Mouse (Mus musculus): ENCODE results near the gene St6gal1.

St6gal1 gene

GRCm38 (mm10) chr16:23223166-23223870, 1.2 kb upstream of the St6gal1 start:
- DNase-seq (ENCODE audit: low spot score in 2 of 2) = no peak

- DNase-seq (ENCODE audit: low spot score in 2 of 2) = no peak
Observed at GRCm38 (mm10) chr16:23223871-23224469, 570 bp upstream of the St6gal1 start.

- peak in 1 of 2 experiments; percentile 43 for DNase-seq (ENCODE audit: low spot score in 2 of 2)
Observed at GRCm38 (mm10) chr16:23225069-23225721, 655 bp downstream of the St6gal1 start.

- DNase-seq (ENCODE audit: low spot score in 2 of 2) = peak in 1 of 2 experiments; percentile 39
Observed at GRCm38 (mm10) chr16:23225821-23226600, 1.5 kb downstream of the St6gal1 start.

- no peak for DNase-seq (ENCODE audit: low spot score in 2 of 2)
Observed at GRCm38 (mm10) chr16:23226601-23227351, 2.2 kb downstream of the St6gal1 start.

- DNase-seq (ENCODE audit: low spot score in 2 of 2) = no peak
Observed at GRCm38 (mm10) chr16:23227851-23228250, 3.3 kb downstream of the St6gal1 start.

GRCm38 (mm10) chr16:23228486-23228885, 3.9 kb downstream of the St6gal1 start:
- no peak for DNase-seq (ENCODE audit: low spot score in 2 of 2)

GRCm38 (mm10) chr16:23229945-23230344, 5.4 kb downstream of the St6gal1 start:
- DNase-seq (ENCODE audit: low spot score in 2 of 2) = no peak

- DNase-seq (ENCODE audit: low spot score in 2 of 2) = no peak
Observed at GRCm38 (mm10) chr16:23231168-23231567, 6.6 kb downstream of the St6gal1 start.

- DNase-seq (ENCODE audit: low spot score in 2 of 2) = no peak
Observed at GRCm38 (mm10) chr16:23232691-23233090, 8.2 kb downstream of the St6gal1 start.

- no peak for DNase-seq (ENCODE audit: low spot score in 2 of 2)
Observed at GRCm38 (mm10) chr16:23233496-23233895, 9.0 kb downstream of the St6gal1 start.

GRCm38 (mm10) chr16:23234557-23234956, 10.0 kb downstream of the St6gal1 start:
- DNase-seq (ENCODE audit: low spot score in 2 of 2) = no peak

- DNase-seq (ENCODE audit: low spot score in 2 of 2) = no peak
Observed at GRCm38 (mm10) chr16:23235173-23235694, 10.7 kb downstream of the St6gal1 start.

- DNase-seq (ENCODE audit: low spot score in 2 of 2) = no peak
Observed at GRCm38 (mm10) chr16:23239583-23239982, 15.0 kb downstream of the St6gal1 start.

- peak in 1 of 2 experiments; percentile 72 for DNase-seq (ENCODE audit: low spot score in 2 of 2)
Observed at GRCm38 (mm10) chr16:23240049-23240949, 15.8 kb downstream of the St6gal1 start.

GRCm38 (mm10) chr16:23240950-23241259, 16.4 kb downstream of the St6gal1 start:
- no peak for DNase-seq (ENCODE audit: low spot score in 2 of 2)

GRCm38 (mm10) chr16:23243726-23244425, 19.3 kb downstream of the St6gal1 start:
- DNase-seq (ENCODE audit: low spot score in 2 of 2) = no peak

GRCm38 (mm10) chr16:23244486-23244885, 19.9 kb downstream of the St6gal1 start:
- DNase-seq (ENCODE audit: low spot score in 2 of 2) = no peak

- DNase-seq (ENCODE audit: low spot score in 2 of 2) = no peak
Observed at GRCm38 (mm10) chr16:23249285-23249684, 24.7 kb downstream of the St6gal1 start.

- DNase-seq (ENCODE audit: low spot score in 2 of 2) = no peak
Observed at GRCm38 (mm10) chr16:23249762-23250161, 25.2 kb downstream of the St6gal1 start.

Data from cerebellum, postnatal 4 days (tissue).